Mouse (Mus musculus) layer of hippocampus, postnatal 36 days (tissue): Measurements from ENCODE around the gene Mt3. TPM values are rescaled to one million over a fixed set of nuclear protein-coding genes. Genes with fewer than 3 reads are reported as not detected.
A peak's percentile ranks its signal among the peaks of the same experiment; 100 is the strongest.
"Not testable (repeated sequence)": the region's sequence is repeated elsewhere in the genome, so short reads cannot be mapped to it uniquely, and the experiment has no call there.

Source experiments
- DNase-seq, 2 experiments: peaks; one replicate each; pipeline ENCODE4 v3.0.0; 2022
- total RNA-seq, 2 experiments: library from RNA; stranded (reverse); gene quantifications; 2 replicates each; pipeline ENCODE4 v1.2.3; 2021

The Mt3 gene
- total RNA-seq, 2 experiments from 2014 or later = 1,130 to 1,248 TPM

DNA sequence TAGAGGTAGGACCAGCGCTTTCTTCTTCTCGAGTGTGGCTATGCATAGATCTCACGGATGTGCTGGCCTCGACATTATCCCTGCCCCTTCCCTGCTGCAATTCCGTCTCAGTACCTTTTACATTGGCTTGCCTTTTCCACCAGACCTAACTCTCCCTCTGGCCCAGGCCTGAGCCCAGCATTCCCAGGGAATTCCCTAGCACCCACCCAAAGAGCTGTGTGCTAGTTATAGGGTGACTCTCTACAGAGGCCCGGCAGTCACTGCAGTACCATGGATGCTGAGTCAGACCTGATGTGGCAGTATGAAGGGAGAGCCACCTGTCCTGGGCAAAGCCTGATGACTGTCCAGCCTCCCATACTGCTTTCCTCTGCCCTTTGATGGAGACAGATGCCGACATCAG, 1.0 kb downstream of the Mt3 start:
- DNase-seq = no peak

DNA sequence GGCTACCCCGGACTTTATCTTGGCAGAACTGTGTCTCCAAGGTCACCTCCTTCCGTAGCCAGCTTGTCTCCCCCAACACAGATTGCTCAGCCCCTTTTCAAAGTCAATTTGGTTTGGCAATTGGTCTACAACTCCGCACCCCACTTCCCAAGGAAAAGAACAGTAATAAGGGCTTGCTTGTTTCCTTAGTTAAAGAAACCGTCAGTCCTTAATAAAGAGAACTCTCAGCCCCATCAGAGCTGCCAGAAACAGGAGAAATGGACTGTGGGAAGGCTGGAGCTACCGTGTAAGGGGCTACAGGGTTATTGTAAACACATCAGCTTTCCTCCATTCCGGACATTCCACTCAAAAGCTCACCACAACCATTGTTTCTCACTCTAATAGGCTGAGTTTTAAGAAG, 2.1 kb downstream of the Mt3 start:
- no peak for DNase-seq

DNA sequence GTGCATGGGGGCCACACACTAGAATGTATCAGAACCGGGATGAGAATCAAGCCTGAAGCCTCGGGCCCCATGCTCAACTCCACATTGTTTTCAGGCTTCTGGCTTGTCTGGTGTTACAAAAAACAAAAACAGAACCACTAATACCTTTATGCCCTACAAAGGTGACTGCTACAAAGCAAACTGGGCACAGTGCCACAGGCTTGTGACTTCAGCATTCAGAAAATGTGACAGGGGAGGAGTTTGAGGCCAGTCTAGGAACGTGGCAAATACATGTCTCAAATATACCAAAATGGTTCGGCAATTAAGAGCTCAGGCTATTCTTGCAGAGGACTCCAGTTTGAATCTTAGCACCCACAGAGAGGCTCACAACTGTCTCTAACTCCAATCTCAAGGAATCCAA, 3.7 kb downstream of the Mt3 start:
- DNase-seq = no peak

- DNase-seq = not testable (repeated sequence)
Measured at GRCm38 (mm10) chr8:94165772-94166171, 13.4 kb downstream of the Mt3 start.

DNA sequence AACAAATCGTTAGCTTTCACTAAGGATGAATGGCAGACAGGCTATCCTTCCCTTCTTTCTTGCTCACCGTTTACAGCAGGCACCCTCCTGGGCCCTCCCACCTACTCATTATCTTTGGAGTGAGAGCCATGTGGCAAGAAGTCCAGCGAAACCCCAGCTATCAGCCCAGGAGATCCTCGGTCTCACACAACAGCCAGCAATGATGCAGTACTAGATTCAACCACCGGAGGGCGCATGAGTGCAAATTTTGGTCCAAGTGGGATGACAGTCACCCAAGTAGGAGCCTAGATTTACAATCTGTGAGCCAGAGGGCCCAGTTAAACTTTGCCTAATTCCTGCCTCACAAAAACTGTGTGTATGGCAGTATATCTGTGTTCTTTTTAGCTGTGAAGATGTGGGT, 14.8 kb downstream of the Mt3 start:
- DNase-seq = peak; percentile 91 to 93

DNA sequence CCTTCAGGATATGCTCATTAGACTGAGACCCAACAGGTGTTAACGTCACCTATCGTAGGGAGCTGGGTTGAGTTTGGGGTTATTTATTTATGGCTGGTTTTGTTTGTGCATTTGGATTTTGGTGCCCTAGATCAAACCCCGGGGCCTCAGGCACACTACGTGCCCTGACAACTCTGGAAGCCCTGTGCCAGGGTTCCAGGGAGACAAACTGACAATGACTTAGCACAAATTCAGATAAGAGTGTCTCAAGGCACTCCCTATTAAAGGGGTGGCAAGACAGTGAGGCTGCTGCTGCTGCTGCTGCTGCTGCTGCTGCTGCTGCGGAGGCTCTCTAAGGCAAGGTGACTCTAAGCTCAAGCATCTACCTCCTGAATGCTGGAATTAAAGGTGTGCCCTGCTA, 17.1 kb downstream of the Mt3 start:
- DNase-seq = no peak

DNA sequence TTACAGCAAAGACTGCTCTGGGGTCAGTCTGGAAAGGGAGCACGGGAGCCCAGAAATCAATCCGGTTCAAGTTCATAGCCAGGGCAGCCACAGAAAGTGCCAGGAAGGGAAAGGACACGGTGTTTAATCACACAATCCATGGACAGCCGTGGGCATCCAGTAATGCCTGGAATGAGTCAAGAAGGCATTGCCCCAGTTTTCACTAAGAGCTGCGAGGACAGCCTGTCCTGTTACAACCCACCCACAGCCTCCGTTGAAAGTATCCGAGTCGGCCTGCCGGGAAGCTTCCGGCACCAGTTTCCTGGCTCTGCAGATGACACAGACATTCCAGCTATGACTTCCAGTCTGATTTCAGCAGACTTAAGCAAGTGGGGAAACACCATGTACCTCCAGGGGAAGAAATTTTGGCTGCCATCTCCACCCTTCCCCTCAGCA, 18.9 kb downstream of the Mt3 start:
- DNase-seq = no peak

DNA sequence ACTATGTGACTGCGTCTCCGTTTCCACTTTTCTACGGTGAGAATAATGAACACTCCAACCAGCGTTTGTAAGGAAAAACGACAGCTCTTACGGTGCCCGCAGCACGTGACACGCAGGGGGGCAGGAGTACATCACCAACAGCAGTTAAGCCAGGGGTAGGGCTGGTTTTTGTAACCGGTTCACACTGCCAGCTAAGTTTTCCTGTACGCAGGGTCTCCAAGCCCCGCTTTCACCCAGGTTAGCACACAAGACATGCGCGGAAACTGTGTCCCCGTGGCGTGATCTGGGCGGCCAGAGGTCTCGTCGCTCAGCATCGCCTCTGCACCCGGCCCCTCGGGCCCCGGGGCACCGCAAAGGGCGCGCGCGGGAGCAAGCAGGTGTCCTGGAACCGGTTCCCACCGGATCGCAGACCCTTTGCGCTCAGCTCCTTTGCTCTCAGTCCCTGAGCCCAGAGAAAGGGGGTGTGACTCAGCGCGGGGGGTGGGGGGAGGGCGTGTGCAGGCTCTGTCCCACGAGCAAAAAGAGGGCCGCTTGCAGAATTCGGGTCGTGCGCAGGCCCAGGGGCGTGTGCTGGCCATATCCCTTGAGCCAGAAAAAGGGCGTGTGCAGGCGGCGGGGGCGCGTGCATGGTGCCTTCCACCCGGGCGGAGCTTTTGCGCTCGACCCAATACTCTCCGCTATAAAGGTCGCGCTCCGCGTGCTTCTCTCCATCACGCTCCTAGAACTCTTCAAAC, 19.8 kb downstream of the Mt3 start, which contains the start of gene Mt2:
Gene Mt2 (plus strand): TSS at position 590 of the 734 bp plus-strand sequence.
- DNase-seq = peak; percentile 75 to 76

- no peak for DNase-seq
Measured at GRCm38 (mm10) chr8:94172809-94173732, 20.7 kb downstream of the Mt3 start.

GRCm38 (mm10) chr8:94173848-94174403, 21.5 kb downstream of the Mt3 start:
- no peak for DNase-seq

DNA sequence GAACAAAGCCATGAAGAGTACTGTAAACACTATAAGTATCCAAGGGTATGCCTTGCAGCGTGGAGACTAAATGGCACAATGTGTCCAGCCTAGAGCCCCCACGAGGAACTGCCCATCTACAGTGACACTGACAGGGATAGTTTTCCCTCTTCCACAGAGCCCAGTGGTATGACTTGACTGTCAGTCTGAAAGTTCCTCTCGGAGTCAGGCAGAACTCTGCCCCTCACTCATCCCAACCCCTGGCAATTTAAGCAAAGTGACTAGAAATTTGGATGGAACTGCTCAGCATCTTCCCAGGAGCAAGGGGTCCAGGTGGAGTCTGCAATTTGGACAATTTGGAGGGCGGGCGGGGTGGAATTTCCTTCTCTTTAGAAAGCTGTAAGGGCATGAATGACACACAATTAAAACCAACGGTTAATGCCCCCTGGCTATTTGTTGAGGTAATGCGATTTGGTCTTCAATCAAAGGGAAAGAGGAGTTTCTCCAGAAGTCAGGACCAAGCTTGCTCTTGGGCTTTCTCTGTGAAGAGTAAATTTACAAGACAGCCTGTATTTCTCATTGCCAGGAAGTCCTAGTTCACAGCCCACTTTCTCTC, 22.3 kb downstream of the Mt3 start:
- DNase-seq = no peak

DNA sequence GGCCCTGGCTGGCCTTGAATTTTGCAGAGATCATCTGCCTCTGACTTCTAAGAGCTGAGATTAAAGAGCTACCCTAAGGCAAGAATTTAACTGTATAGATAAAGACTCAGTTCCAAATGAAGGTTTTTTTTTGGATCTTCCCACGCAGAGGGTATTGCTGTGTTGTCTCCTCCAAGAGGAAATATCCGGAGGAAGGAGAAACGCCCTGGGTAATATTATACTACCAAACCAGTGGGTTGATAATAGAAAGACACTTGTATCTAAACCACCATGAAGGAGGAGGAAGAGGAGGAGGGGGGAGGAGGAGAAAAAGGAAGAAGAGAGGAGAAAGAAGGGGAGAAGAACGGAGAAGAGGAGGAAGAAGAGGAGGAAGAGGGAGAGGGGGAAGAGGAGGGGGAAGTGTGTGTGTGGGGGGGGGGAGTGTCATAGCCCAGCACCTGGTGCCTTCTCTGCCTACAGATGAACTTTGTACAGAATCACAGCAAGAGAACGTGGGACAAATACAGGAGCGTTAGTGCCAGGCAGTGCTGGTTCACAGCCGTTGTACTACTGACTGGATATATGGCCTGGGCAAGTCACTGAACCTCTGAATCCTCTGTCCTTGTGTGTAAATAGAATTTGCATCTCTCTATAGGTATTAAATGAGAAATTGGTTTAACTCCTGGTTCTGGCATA, 25.4 kb downstream of the Mt3 start:
- DNase-seq = no peak

- peak; percentile 89 to 91 for DNase-seq
Measured at GRCm38 (mm10) chr8:94178857-94179712, 26.7 kb downstream of the Mt3 start, which contains the start of gene Mt1. TSS of gene Mt1 (plus strand) at chr8:94179082.

DNA sequence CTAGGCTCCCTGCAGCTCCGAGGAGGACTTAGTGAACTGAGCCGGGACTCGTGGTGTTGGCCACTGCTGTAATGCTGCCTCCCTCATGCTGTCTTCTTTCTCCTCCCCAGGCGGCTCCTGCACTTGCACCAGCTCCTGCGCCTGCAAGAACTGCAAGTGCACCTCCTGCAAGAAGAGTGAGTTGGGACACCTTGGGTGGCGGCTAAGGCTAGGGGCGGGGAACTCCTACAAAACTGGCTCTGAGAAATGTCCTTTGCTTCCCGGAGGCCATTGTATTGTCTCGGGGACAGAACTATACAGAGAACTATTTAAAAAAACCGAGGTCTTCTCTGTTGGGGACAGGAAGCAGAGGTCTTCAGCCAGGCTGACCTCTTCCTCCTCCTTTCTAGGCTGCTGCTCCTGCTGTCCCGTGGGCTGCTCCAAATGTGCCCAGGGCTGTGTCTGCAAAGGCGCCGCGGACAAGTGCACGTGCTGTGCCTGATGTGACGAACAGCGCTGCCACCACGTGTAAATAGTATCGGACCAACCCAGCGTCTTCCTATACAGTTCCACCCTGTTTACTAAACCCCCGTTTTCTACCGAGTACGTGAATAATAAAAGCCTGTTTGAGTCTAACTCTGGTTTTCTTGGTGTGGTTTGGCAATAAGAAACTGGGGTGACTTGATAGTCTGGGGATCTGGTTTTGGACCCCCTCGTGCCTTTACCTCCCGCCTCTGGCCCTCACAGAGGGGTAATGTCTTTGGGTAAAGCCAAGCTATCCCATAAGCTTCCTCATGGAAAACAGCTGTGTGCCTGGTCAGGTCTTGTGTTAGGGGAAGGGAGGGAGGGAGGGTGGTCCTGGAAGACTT, 27.5 kb downstream of the Mt3 start:
- no peak for DNase-seq

DNA sequence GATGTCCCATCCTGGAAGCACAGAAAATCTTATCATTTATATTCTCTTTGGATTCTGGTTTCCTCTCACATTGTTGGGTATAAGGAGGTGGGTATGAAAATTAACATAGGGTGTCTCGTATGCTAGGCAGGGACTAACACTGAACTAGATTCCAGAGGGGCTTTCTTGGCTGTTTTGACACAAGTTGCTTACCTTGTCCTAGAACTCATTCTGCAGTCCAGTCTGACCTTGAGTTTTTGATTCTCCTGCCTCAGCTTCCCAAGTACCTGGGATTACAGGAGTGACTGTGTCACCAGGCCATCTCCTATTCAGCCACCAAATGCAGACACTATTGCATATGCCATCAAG, 28.1 kb downstream of the Mt3 start:
- no peak for DNase-seq

GRCm38 (mm10) chr8:94182055-94182929, 29.9 kb downstream of the Mt3 start:
- no peak for DNase-seq

GRCm38 (mm10) chr8:94183117-94183516, 30.7 kb downstream of the Mt3 start:
- DNase-seq = peak; percentile 64 to 69

- no peak for DNase-seq
Measured at GRCm38 (mm10) chr8:94184357-94184843, 32.0 kb downstream of the Mt3 start.

- no peak for DNase-seq
Measured at GRCm38 (mm10) chr8:94185791-94186190, 33.4 kb downstream of the Mt3 start.
